8 mouse cellular contexts compared by ENCODE assay signal in genomic region chrX:7947108-7947899, GRCm38 (mm10). TPM values are rescaled to one million over a fixed set of nuclear protein-coding genes. Genes with fewer than 3 reads are reported as not detected.
DNase-seq lines count a peak whose midpoint lies in the region; ATAC-seq and TF ChIP-seq lines count a peak whose summit lies in the region.

TSS of gene Hdac6 (minus strand) at chrX:7947889.

- no peaks in the 10 kb centered on the region for H3K27me3 ChIP-seq in forebrain, embryonic 13.5 days
- no peaks in the 10 kb centered on the region for H3K27me3 ChIP-seq in hindbrain, postnatal 0 days (ENCODE audit: insufficient read depth, low read length)
- H3K27me3 ChIP-seq in neural tube, embryonic 15.5 days (replicated peaks): no peaks in the 10 kb centered on the region

- 0 out of 2 replicates have a peak, but pooled peaks cover 9% of the 10 kb centered on the region for H3K36me3 ChIP-seq in forebrain, embryonic 13.5 days (ENCODE audit: poor library complexity, severe bottlenecking)
- no peaks in the 10 kb centered on the region for H3K36me3 ChIP-seq in hindbrain, postnatal 0 days (ENCODE audit: insufficient read depth, low read length)
- no peaks in the 10 kb centered on the region; the same call in 1 of the 2 replicates for H3K36me3 ChIP-seq in neural tube, embryonic 15.5 days

- peak within 1 kb of the TSS; percentile 46 for H3K4me3 ChIP-seq in forebrain, embryonic 13.5 days
- H3K4me3 ChIP-seq in hindbrain, postnatal 0 days (ENCODE audit: low read length): peak within 1 kb of the TSS; percentile 45
- H3K4me3 ChIP-seq in neural tube, embryonic 15.5 days (replicated peaks): peak within 1 kb of the TSS; percentile 49

- no peak for DNase-seq in layer of hippocampus, adult 8-10 months (ENCODE audit: low spot score in 2 of 2)
- DNase-seq in layer of hippocampus, adult 11-12 months (ENCODE audit: low spot score): no peak
- peak; percentile 11 for DNase-seq in adrenal gland, adult 2 months
- DNase-seq in hindbrain, postnatal 0 days (ENCODE audit: low spot score): peak; percentile 7
- peak; percentile 27 for DNase-seq in left cerebral cortex, postnatal 4 days
- no peak for DNase-seq in embryo, embryonic 9.5 days (ENCODE audit: extremely low spot score)

- no peak for TF ChIP-seq CTCF in hindbrain, postnatal 0 days (IDR thresholded peaks at IDR 0.05; ENCODE audit: low read depth)

- intact Hi-C loops in left cerebral cortex, postnatal 4 days (cut with DNase I): no loop called here

- peak within 1 kb of the TSS; percentile 63 for H3K4me2 ChIP-seq in forebrain, embryonic 13.5 days
- peak within 1 kb of the TSS; percentile 55 for H3K4me2 ChIP-seq in hindbrain, postnatal 0 days (ENCODE audit: low read depth, low read length)
- H3K4me2 ChIP-seq in neural tube, embryonic 15.5 days: peak within 1 kb of the TSS; percentile 58

- peak within 1 kb of the TSS; percentile 51; the same call in 1 of the 2 replicates for H3K27ac ChIP-seq in forebrain, embryonic 13.5 days
- H3K27ac ChIP-seq in hindbrain, postnatal 0 days: peak within 1 kb of the TSS; percentile 75
- peak within 1 kb of the TSS; percentile 79 for H3K27ac ChIP-seq in neural tube, embryonic 15.5 days (replicated peaks)

- peak within 1 kb of the TSS; percentile 67 for H3K9ac ChIP-seq in forebrain, embryonic 13.5 days
- peak within 1 kb of the TSS; percentile 52 for H3K9ac ChIP-seq in hindbrain, postnatal 0 days (replicated peaks; ENCODE audit: low read length)
- peak within 1 kb of the TSS; percentile 50 for H3K9ac ChIP-seq in neural tube, embryonic 15.5 days (replicated peaks)

- 24% methylated on average over 31 of the region's 37 CpGs for WGBS in forebrain, embryonic 13.5 days
- 35% methylated on average over 33 of the region's 37 CpGs for WGBS in hindbrain, postnatal 0 days
- 28% methylated on average over 34 of the region's 37 CpGs for WGBS in neural tube, embryonic 15.5 days

- no peaks in the 10 kb centered on the region for H3K9me3 ChIP-seq in forebrain, embryonic 13.5 days (replicated peaks)
- H3K9me3 ChIP-seq in hindbrain, postnatal 0 days (ENCODE audit: low read length): no peaks in the 10 kb centered on the region
- no peaks in the 10 kb centered on the region for H3K9me3 ChIP-seq in neural tube, embryonic 15.5 days (replicated peaks)

- H3K4me1 ChIP-seq in forebrain, embryonic 13.5 days: 0 out of 2 replicates have a peak, but pooled peaks cover 3% of the 10 kb centered on the region
- no peaks in the 10 kb centered on the region for H3K4me1 ChIP-seq in hindbrain, postnatal 0 days (ENCODE audit: insufficient read depth, low read length)
- H3K4me1 ChIP-seq in neural tube, embryonic 15.5 days: peaks cover 6% of the 10 kb centered on the region; the same call in 1 of the 2 replicates

- peak; percentile 55 for ATAC-seq in forebrain, embryonic 13.5 days
- peak; percentile 43 for ATAC-seq in hindbrain, postnatal 0 days
- peak; percentile 23 for ATAC-seq in neural tube, embryonic 15.5 days (ENCODE audit: low FRiP score)

RNA-seq across cellular contexts. Expression of gene Hdac6, which starts in this region (rescaled TPM):
- 10 to 100 TPM; 45.6 to 50.1 (median 47.6) TPM for total RNA-seq in layer of hippocampus, adult 8-10 months (2022)
- 10 to 100 TPM; 13.3 to 16.1 TPM for total RNA-seq in adrenal gland, adult 2 months (2021)
- polyA plus RNA-seq in adrenal gland, adult 2 months (2012; rRNA removed): 23.2 and 25.2 TPM in 2 replicates
- polyA plus RNA-seq in forebrain, embryonic 13.5 days (2015; fragmentation: Nextera tagmentation; extraction: Ambion mirVana): 53.5 and 64.8 TPM in 2 replicates
- 97.9 and 105 TPM in 2 replicates for total RNA-seq in hindbrain, postnatal 0 days (2014; rRNA removed)
- polyA plus RNA-seq in hindbrain, postnatal 0 days (2015; fragmentation: Nextera tagmentation; extraction: Ambion mirVana): 54.5 and 57.4 TPM in 2 replicates
- 10 to 100 TPM; 62.5 to 71.4 TPM for total RNA-seq in left cerebral cortex, postnatal 4 days (2021)
- polyA plus RNA-seq in neural tube, embryonic 15.5 days (2015; fragmentation: Nextera tagmentation; extraction: Ambion mirVana): 57.4 and 61.3 TPM in 2 replicates

Comparison
In these comparisons a context has a peak if more than half of its experiments do, and no peak if none do; other contexts are left out.
1. DNase-seq: peak in adrenal gland, adult 2 months (single experiment), hindbrain, postnatal 0 days (single experiment) and left cerebral cortex, postnatal 4 days (single experiment); none in layer of hippocampus, adult 8-10 months (0 of 2), layer of hippocampus, adult 11-12 months (single experiment) and embryo, embryonic 9.5 days (single experiment).
2. Peak in every context shown above with its lines, with median percentiles within 50 percentile points of each other: ATAC-seq, H3K27ac ChIP-seq, H3K4me2 ChIP-seq, H3K4me3 ChIP-seq and H3K9ac ChIP-seq.